Mouse (Mus musculus) urinary bladder, adult 2 months (tissue): Measurements from ENCODE around the gene Atp6v0e. TPM values are rescaled to one million over a fixed set of nuclear protein-coding genes. Genes with fewer than 3 reads are reported as not detected.

ENCODE experiments used
- DNase-seq: peaks from one replicate; pipeline ENCODE4 v3.0.0; 2022; ENCODE audit warnings: low spot score
- polyA plus RNA-seq: library from polyadenylated mRNA; depleted of rRNA; stranded (reverse); fragments of >200 nt; gene quantifications from 2 replicates; pipeline ENCODE4 v1.2.3, GENCODE M21; 2012; rRNA removed

Atp6v0e gene
- polyA plus RNA-seq: 260 and 293 TPM in 2 replicates

GRCm38 (mm10) chr17:26662978-26663683 lies at the start of gene Atp6v0e:
Gene Atp6v0e, plus strand, starts transcription at chr17:26663231.
- peak; percentile 90 for DNase-seq

GRCm38 (mm10) chr17:26614286-26614685 lies 48.7 kb upstream of the Atp6v0e start:
- no peak for DNase-seq

- no peak for DNase-seq
These were observed 48.1 kb upstream of the Atp6v0e start for GRCm38 (mm10) chr17:26614708-26615486.

- DNase-seq: no peak
These were observed 46.3 kb upstream of the Atp6v0e start for GRCm38 (mm10) chr17:26616696-26617095.

- DNase-seq: no peak
These were observed 44.5 kb upstream of the Atp6v0e start for GRCm38 (mm10) chr17:26618498-26618897.

- no peak for DNase-seq
These were observed 43.5 kb upstream of the Atp6v0e start for GRCm38 (mm10) chr17:26619577-26619976.

- no peak for DNase-seq
These were observed 42.7 kb upstream of the Atp6v0e start for GRCm38 (mm10) chr17:26620292-26620691.

- DNase-seq: no peak
These were observed 42.0 kb upstream of the Atp6v0e start for GRCm38 (mm10) chr17:26620786-26621766.

GRCm38 (mm10) chr17:26621912-26622311 lies 41.1 kb upstream of the Atp6v0e start:
- no peak for DNase-seq

- no peak for DNase-seq
These were observed 39.0 kb upstream of the Atp6v0e start for GRCm38 (mm10) chr17:26623991-26624390.

GRCm38 (mm10) chr17:26624999-26625398 lies 38.0 kb upstream of the Atp6v0e start:
- DNase-seq: no peak

GRCm38 (mm10) chr17:26625521-26626010 lies 37.5 kb upstream of the Atp6v0e start:
- no peak for DNase-seq

GRCm38 (mm10) chr17:26628479-26628878 lies 34.6 kb upstream of the Atp6v0e start:
- no peak for DNase-seq

GRCm38 (mm10) chr17:26628936-26629335 lies 34.1 kb upstream of the Atp6v0e start:
- no peak for DNase-seq

- DNase-seq: no peak
These were observed 31.2 kb upstream of the Atp6v0e start for GRCm38 (mm10) chr17:26631811-26632327.

- no peak for DNase-seq
These were observed 29.8 kb upstream of the Atp6v0e start for GRCm38 (mm10) chr17:26633186-26633585.

GRCm38 (mm10) chr17:26633926-26634325 lies 29.1 kb upstream of the Atp6v0e start:
- DNase-seq: no peak

- no peak for DNase-seq
These were observed 28.5 kb upstream of the Atp6v0e start for GRCm38 (mm10) chr17:26634539-26634938.

GRCm38 (mm10) chr17:26635951-26636350 lies 27.1 kb upstream of the Atp6v0e start:
- no peak for DNase-seq

GRCm38 (mm10) chr17:26637851-26638250 lies 25.2 kb upstream of the Atp6v0e start:
- no peak for DNase-seq

GRCm38 (mm10) chr17:26638655-26639054 lies 24.4 kb upstream of the Atp6v0e start:
- peak; percentile 62 for DNase-seq
